Mouse (Mus musculus): ENCODE measurements around the gene Tbx3.

DNA sequence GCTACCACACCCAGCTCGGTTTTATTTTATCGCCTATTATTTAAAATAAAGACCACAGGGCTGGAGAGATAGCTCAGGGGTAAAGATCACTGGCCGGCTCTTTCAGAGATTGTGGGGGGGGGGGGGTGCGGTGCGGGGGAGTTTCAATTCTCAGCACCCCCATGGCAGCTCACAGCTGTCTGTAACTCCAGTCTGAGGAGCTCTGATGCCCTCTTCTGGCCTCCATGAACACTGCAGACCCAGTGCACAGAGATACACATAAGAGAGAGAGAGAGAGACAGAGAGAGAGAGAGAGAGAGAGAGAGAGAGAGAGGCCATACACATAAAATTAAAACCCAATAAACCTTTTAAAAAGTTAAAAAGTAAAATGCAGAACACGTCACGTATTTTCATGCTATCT lies 34.4 kb downstream of the Tbx3 start:
- TF ChIP-seq CTCF (IDR thresholded peaks at IDR 0.05; ENCODE audit: low read depth) (no peak), EP300 (IDR thresholded peaks at IDR 0.05; ENCODE audit: low read depth) (no peak)

Data from liver, embryonic 14.5 days (tissue).